Mouse (Mus musculus): ENCODE measurements around the gene Cpne4. TPM values are rescaled to one million over a fixed set of nuclear protein-coding genes. Genes with fewer than 3 reads are reported as not detected.

Gene Cpne4
- 17.2 and 17.7 TPM in 2 replicates for polyA plus RNA-seq (2015; fragmentation: Nextera tagmentation; extraction: Ambion mirVana)

GRCm38 (mm10) chr9:104546986-104547385, at the start of gene Cpne4:
Gene Cpne4, plus strand, starts transcription at chr9:104547286.
- Histone ChIP-seq H3K4me3 (no peak within 1 kb of the TSS), H3K27ac (replicated peaks) (no peak within 1 kb of the TSS), H3K9ac (replicated peaks) (no peak within 1 kb of the TSS), H3K36me3 (no peaks in the 10 kb centered on the region), H3K9me3 (no peaks in the 10 kb centered on the region), H3K4me1 (no peaks in the 10 kb centered on the region), H3K27me3 (no peaks in the 10 kb centered on the region), H3K4me2 (replicated peaks) (no peak within 1 kb of the TSS)
- ATAC-seq (replicated peaks), result no peak
- WGBS, result 79% methylated on average over 2 of the region's 2 CpGs

GRCm38 (mm10) chr9:104515187-104515586, 31.9 kb upstream of the Cpne4 start:
- 84% methylated on average over 6 of the region's 6 CpGs for WGBS
- no peak for ATAC-seq (replicated peaks)

GRCm38 (mm10) chr9:104535508-104535907, 11.6 kb upstream of the Cpne4 start:
- no peaks in the 10 kb centered on the region for H3K4me1 ChIP-seq
- no peaks in the 10 kb centered on the region for H3K27me3 ChIP-seq
- no peak for ATAC-seq (replicated peaks)
- no peak overlapping the region for H3K4me2 ChIP-seq (replicated peaks)
- 54% methylated on average over 6 of the region's 6 CpGs for WGBS
- no peaks in the 10 kb centered on the region for H3K36me3 ChIP-seq
- no peak overlapping the region for H3K27ac ChIP-seq (replicated peaks)
- H3K9me3 ChIP-seq, result no peaks in the 10 kb centered on the region
- H3K4me3 ChIP-seq, result no peak overlapping the region
- H3K9ac ChIP-seq (replicated peaks), result no peak overlapping the region

More at GRCm38 (mm10) chr9:104515187-104515586, 31.9 kb upstream of the Cpne4 start:
- H3K9me3 ChIP-seq, result no peaks in the 10 kb centered on the region
- H3K9ac ChIP-seq (replicated peaks), result no peak overlapping the region
- no peaks in the 10 kb centered on the region for H3K36me3 ChIP-seq
- no peaks in the 10 kb centered on the region for H3K4me1 ChIP-seq
- H3K27ac ChIP-seq (replicated peaks), result no peak overlapping the region
- no peaks in the 10 kb centered on the region for H3K27me3 ChIP-seq
- no peak overlapping the region for H3K4me3 ChIP-seq
- no peak overlapping the region for H3K4me2 ChIP-seq (replicated peaks)

GRCm38 (mm10) chr9:104565815-104566214, 18.7 kb downstream of the Cpne4 start:
- Histone ChIP-seq H3K27ac (replicated peaks) (no peak overlapping the region), H3K4me1 (peaks cover 12% of the 10 kb centered on the region), H3K27me3 (peaks cover 7% of the 10 kb centered on the region; the same call in 1 of the 2 replicates), H3K9me3 (no peaks in the 10 kb centered on the region), H3K4me2 (replicated peaks) (no peak overlapping the region), H3K9ac (replicated peaks) (no peak overlapping the region), H3K4me3 (no peak overlapping the region), H3K36me3 (no peaks in the 10 kb centered on the region)
- ATAC-seq (replicated peaks), result no peak
- WGBS, result 47% methylated on average over 3 of the region's 3 CpGs

GRCm38 (mm10) chr9:104566468-104566867, 19.4 kb downstream of the Cpne4 start:
- peaks cover 11% of the 10 kb centered on the region; the same call in 1 of the 2 replicates for H3K27me3 ChIP-seq
- H3K4me3 ChIP-seq, result no peak overlapping the region
- no peak overlapping the region for H3K9ac ChIP-seq (replicated peaks)
- no peak overlapping the region for H3K27ac ChIP-seq (replicated peaks)
- H3K36me3 ChIP-seq, result no peaks in the 10 kb centered on the region
- peaks cover 12% of the 10 kb centered on the region for H3K4me1 ChIP-seq
- H3K4me2 ChIP-seq (replicated peaks), result no peak overlapping the region
- H3K9me3 ChIP-seq, result no peaks in the 10 kb centered on the region
- WGBS, result 70% methylated on average over 5 of the region's 5 CpGs
- no peak; the same call in 1 of the 2 replicates for ATAC-seq (replicated peaks)

- Histone ChIP-seq H3K36me3 (no peaks in the 10 kb centered on the region), H3K9ac (replicated peaks) (no peak overlapping the region), H3K4me3 (no peak overlapping the region), H3K27me3 (peaks cover 16% of the 10 kb centered on the region; the same call in 1 of the 2 replicates), H3K9me3 (no peaks in the 10 kb centered on the region), H3K27ac (replicated peaks) (no peak overlapping the region), H3K4me1 (peaks cover 12% of the 10 kb centered on the region), H3K4me2 (replicated peaks) (no peak overlapping the region)
- ATAC-seq (replicated peaks), result no peak
- 66% methylated on average over 7 of the region's 7 CpGs for WGBS
Measured at GRCm38 (mm10) chr9:104567096-104567495, 20.0 kb downstream of the Cpne4 start.

- Histone ChIP-seq H3K4me1 (peaks cover 12% of the 10 kb centered on the region), H3K4me3 (peak overlapping the region; percentile 32), H3K9me3 (no peaks in the 10 kb centered on the region), H3K27ac (replicated peaks) (no peak overlapping the region), H3K36me3 (no peaks in the 10 kb centered on the region), H3K27me3 (peaks cover 18% of the 10 kb centered on the region; the same call in 1 of the 2 replicates), H3K9ac (replicated peaks) (peak overlapping the region; percentile 17; the same call in 1 of the 2 replicates), H3K4me2 (replicated peaks) (peak overlapping the region; percentile 48)
- ATAC-seq (replicated peaks), result peak; percentile 82
- WGBS, result under 1% methylated on average over 24 of the region's 25 CpGs
Measured at GRCm38 (mm10) chr9:104569480-104570167, 22.5 kb downstream of the Cpne4 start.

- Histone ChIP-seq H3K36me3 (no peaks in the 10 kb centered on the region), H3K27me3 (peaks cover 18% of the 10 kb centered on the region; the same call in 1 of the 2 replicates), H3K4me3 (no peak overlapping the region), H3K4me2 (replicated peaks) (no peak overlapping the region), H3K27ac (replicated peaks) (no peak overlapping the region), H3K4me1 (peaks cover 12% of the 10 kb centered on the region), H3K9me3 (no peaks in the 10 kb centered on the region), H3K9ac (replicated peaks) (no peak overlapping the region)
- 72% methylated on average over 6 of the region's 6 CpGs for WGBS
- no peak for ATAC-seq (replicated peaks)
Measured at GRCm38 (mm10) chr9:104572856-104573255, 25.8 kb downstream of the Cpne4 start.

GRCm38 (mm10) chr9:104574476-104574875, 27.4 kb downstream of the Cpne4 start:
- Histone ChIP-seq H3K9me3 (no peaks in the 10 kb centered on the region), H3K36me3 (no peaks in the 10 kb centered on the region), H3K4me3 (no peak overlapping the region), H3K27me3 (peaks cover 18% of the 10 kb centered on the region; the same call in 1 of the 2 replicates), H3K4me1 (peaks cover 9% of the 10 kb centered on the region), H3K9ac (replicated peaks) (no peak overlapping the region), H3K27ac (replicated peaks) (no peak overlapping the region), H3K4me2 (replicated peaks) (no peak overlapping the region)
- WGBS, result under 1% methylated on average over 6 of the region's 6 CpGs
- ATAC-seq (replicated peaks), result peak; percentile 86

- Histone ChIP-seq H3K36me3 (no peaks in the 10 kb centered on the region), H3K27me3 (no peaks in the 10 kb centered on the region), H3K4me1 (no peaks in the 10 kb centered on the region), H3K9ac (replicated peaks) (no peak overlapping the region), H3K4me2 (replicated peaks) (no peak overlapping the region), H3K27ac (replicated peaks) (no peak overlapping the region), H3K9me3 (no peaks in the 10 kb centered on the region), H3K4me3 (no peak overlapping the region)
- no peak for ATAC-seq (replicated peaks)
- WGBS, result 73% methylated on average over 6 of the region's 6 CpGs
Measured at GRCm38 (mm10) chr9:104581921-104582624, 35.0 kb downstream of the Cpne4 start.

- H3K4me3 ChIP-seq, result no peak overlapping the region
- no peak for ATAC-seq (replicated peaks)
- no peaks in the 10 kb centered on the region for H3K9me3 ChIP-seq
- 75% methylated on average over 6 of the region's 6 CpGs for WGBS
- no peaks in the 10 kb centered on the region for H3K4me1 ChIP-seq
- H3K9ac ChIP-seq (replicated peaks), result no peak overlapping the region
- no peaks in the 10 kb centered on the region for H3K36me3 ChIP-seq
- H3K27ac ChIP-seq (replicated peaks), result no peak overlapping the region
- H3K27me3 ChIP-seq, result no peaks in the 10 kb centered on the region
- H3K4me2 ChIP-seq (replicated peaks), result no peak overlapping the region
Measured at GRCm38 (mm10) chr9:104582675-104583074, 35.6 kb downstream of the Cpne4 start.

GRCm38 (mm10) chr9:104594550-104594949, 47.5 kb downstream of the Cpne4 start:
- Histone ChIP-seq H3K27ac (replicated peaks) (peak overlapping the region; percentile 42), H3K4me1 (peaks cover 9% of the 10 kb centered on the region)
- peak; percentile 58; the same call in 1 of the 2 replicates for ATAC-seq (replicated peaks)

More at GRCm38 (mm10) chr9:104594550-104594949, 47.5 kb downstream of the Cpne4 start:
- 26% methylated on average over 5 of the region's 5 CpGs for WGBS
- H3K4me2 ChIP-seq (replicated peaks), result no peak overlapping the region
- no peaks in the 10 kb centered on the region for H3K36me3 ChIP-seq
- H3K4me3 ChIP-seq, result no peak overlapping the region
- H3K9ac ChIP-seq (replicated peaks), result no peak overlapping the region
- no peaks in the 10 kb centered on the region for H3K9me3 ChIP-seq
- H3K27me3 ChIP-seq, result no peaks in the 10 kb centered on the region

Data from forebrain, embryonic 15.5 days (tissue).